Mouse (Mus musculus) ZHBTc4 (cell line): ENCODE measurements around the gene Ptprm.

Source experiments
- DNase-seq: peaks from one replicate; pipeline ENCODE4 v3.0.0-alpha.2; 2011; ENCODE audit warnings: low read depth, low spot score

Gene Ptprm

DNA sequence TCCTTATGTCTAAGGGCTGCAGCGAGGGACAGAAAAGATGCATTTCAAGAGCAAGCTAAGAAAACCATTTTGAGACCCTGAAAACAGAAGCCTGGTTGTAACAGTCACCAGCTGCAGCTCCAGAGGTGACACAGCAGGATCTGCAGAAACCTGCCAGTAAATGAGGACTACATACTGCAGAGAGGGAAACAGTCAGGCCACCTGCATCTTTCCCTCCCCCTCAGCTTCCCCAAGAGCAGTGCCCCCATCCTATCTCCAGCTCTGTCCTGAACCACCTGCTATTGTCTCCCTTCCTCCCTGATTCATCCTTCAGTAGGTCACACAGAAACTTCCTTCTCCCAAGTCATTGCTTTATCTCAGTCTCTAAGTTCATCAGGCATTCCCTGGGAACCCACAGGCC lies 274.7 kb downstream of the Ptprm start:
- DNase-seq: no peak

GRCm38 (mm10) chr17:67073580-67073979 lies 280.7 kb downstream of the Ptprm start:
- no peak for DNase-seq

GRCm38 (mm10) chr17:67073139-67073538 lies 281.1 kb downstream of the Ptprm start:
- no peak for DNase-seq

DNA sequence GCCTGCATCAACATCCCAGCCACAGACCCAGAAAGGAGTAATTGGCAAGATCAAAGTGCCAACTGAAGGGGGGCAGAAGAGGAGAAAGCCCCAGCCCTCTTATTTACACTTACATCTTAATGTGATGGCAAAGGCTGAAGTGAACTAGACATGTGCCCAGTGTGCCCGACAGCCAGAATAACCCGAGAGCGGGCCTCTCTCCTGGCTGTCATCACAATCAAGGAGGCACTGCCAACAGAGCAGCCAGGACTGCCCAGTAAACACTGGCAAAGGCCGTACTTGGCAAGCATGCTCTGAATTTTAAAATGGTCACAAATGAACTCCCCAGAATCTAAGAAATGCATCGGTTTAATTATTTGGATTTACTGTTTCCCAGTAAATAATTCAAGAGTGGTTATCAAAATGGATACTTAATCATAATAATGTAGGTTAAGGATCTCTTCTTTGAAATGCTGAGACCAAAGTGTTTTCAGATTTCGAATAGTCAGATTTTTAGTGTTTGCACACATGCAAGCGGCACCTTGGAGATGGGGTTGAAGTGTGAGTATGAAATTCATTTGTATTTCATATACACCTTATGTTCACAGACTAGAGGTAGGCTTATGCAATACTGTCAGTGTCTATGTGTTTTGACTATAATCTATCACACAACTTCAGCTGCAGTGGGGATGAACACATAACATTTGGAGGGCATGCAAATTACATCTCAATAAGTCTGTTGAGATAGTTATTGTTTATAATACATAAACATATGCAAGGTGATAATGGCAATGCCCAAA lies 282.8 kb downstream of the Ptprm start:
- no peak for DNase-seq

- no peak for DNase-seq
Measured at GRCm38 (mm10) chr17:67063611-67064010, 290.6 kb downstream of the Ptprm start.

DNA sequence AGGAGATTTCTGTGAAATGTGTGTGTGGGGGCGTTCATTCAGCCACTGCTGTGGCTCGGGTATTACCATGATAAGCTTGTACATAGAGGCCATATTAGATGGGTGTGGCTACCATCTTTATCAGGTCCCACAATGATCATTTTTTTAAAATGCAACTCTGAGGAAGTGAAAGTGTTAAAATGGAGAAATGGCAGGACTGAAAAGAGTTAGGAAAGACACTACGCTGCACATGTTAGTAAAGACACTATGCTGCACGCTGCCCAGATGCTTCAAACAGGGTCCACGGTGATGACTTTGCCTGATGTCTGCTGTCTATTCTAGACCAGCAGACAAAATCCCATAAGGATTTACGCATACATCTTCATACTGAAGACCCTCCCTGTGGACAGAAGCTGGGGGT lies 298.6 kb downstream of the Ptprm start:
- DNase-seq: no peak

GRCm38 (mm10) chr17:67054202-67054601 lies 300.1 kb downstream of the Ptprm start:
- no peak for DNase-seq

- DNase-seq: no peak
Measured at GRCm38 (mm10) chr17:67052624-67053314, 301.5 kb downstream of the Ptprm start.

DNA sequence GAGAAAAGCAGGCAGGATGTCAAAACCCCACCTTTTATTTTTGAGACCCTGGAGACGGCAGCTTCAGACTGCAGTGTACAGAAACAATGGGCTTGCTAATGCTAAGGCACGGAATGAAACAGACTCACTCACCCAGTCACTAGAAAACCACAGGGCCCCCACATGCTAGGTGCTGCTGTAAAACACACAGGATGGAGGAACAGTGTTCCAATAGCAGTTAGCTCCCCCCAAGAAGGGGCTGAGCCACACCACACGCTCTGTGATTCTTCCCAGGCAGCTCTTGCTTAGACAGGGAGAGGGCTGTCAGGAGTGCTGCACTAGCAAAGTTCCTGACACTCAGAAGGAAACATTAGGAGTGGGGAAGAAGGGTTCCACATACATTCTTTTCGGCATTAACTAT lies 306.6 kb downstream of the Ptprm start:
- DNase-seq: no peak

DNA sequence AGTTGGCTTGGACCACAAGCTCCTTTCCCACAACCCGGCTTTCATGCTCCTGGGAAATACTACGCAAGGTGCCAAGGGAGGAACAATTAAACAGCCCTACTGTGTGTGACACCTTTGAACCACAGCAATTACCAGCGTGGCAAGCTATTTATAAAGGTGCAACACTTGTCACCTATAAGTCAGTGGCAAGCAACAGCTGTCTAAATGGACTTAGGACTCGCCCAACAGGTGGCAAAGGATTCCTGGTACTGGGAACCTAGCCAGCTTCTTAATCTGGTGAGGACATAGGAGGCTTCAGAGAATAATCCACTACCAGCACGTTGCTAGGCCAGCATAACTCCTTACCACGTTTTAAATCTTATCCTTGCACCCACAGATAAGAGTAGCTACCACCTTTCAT lies 315.7 kb downstream of the Ptprm start:
- DNase-seq: no peak

DNA sequence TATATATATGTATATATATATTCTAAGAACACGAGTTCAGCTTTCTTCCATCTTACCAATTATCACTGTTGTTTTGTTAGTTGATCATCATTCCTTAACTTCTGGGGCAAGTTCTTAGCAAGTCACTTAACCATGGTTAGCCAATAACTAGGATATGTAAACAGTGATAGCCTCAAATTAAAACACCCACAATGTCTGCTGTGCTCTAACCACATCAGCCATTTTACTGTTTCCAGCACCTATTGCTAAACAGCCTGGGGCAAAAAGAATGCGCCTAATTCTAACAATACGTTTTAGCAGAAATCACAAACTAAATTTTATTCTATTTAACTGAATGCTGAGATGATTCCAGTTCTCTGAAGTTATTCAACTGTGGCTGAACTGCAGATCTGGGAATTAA lies 320.7 kb downstream of the Ptprm start:
- DNase-seq: no peak

DNA sequence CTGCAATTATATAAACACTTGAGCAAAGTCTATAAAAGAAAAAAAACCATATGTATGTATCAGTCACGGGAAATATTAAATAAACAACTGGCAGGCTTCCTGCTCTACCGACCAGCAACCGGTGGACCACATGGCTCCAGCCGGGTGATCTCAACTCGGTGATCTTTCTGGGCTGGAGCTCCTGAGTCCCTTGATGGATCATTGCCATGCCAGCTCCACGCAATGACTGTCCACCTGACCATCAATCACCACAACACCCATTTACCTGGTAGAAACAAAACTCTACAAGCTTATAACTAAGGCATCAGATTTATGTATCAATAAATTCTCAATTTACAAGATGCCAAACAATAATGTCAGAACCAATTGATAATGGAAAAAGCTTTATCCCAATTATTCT lies 322.2 kb downstream of the Ptprm start:
- DNase-seq: no peak

GRCm38 (mm10) chr17:67031341-67031740 lies 322.9 kb downstream of the Ptprm start:
- peak; percentile 21 for DNase-seq

GRCm38 (mm10) chr17:67027274-67027673 lies 327.0 kb downstream of the Ptprm start:
- no peak for DNase-seq

DNA sequence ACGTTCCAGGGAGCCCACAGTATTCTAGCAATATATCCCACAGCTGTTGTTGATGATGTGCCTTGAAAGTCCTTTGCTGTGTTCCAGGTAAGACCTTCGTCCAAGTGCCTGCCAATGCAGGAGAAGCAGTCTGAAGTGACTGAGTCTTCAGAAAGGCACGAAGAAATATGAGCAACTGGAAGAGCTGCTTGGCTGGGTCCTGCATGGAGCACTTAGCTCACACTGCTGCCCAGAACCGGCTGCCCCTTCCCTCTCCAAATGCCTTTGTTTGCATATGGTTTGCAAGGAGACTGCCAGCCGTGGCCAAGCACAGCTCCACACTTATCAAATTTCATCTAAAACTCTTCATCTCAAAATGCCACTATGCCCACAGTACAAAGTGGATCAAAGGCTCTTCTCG lies 337.8 kb downstream of the Ptprm start:
- no peak for DNase-seq

GRCm38 (mm10) chr17:67013217-67013616 lies 341.0 kb downstream of the Ptprm start:
- no peak for DNase-seq

- DNase-seq: no peak
Measured at GRCm38 (mm10) chr17:67011836-67012583, 342.2 kb downstream of the Ptprm start.

DNA sequence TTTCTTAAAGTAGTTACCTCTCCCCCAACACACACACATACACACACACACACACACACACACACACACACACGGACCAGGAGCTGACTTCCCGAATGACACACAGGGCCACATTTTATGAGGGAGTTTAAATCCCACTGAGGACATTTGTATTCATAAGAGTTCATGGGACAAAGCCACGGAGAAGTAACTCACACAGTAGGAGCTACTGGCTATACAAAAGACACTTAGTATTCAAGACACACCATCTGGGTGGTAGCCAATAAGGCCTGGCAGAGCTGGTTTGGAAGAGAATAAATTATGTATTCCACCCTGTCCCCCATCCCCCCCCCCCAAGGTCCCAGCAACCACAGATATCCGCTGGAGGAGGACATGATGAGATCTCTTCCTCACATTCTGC lies 344.1 kb downstream of the Ptprm start:
- DNase-seq: no peak

GRCm38 (mm10) chr17:67008137-67008536 lies 346.1 kb downstream of the Ptprm start:
- no peak for DNase-seq

DNA sequence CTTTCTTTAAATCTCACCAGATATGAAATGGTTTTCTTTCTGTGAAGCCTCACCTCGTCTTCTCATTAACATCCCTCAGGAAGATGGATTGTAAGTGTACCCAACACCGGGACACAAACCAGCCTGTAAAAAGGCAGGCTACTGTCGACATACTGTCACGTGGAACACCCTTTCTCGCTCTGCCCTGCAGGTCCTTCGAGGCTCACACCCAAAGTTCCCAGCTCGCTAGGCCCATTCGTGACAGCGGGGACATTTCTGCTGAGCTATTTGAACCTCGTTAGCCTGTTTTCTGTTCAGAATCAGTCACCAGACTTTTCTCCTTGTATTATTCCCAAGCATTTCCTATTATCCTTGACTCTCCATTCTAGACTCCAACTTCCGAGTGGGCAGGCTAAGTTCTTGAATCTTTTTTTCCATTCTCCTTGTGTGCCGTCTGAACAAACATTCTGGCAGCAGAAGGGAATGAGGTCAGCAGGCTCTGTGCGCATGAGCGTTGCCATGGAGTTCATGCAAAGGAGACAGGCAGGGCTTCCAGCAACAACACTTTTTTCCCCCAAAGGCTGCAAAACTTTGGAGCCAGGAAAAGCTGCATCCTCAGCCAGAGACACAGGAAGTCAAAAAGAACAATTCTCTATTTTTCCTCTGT lies 347.4 kb downstream of the Ptprm start:
- no peak for DNase-seq

DNA sequence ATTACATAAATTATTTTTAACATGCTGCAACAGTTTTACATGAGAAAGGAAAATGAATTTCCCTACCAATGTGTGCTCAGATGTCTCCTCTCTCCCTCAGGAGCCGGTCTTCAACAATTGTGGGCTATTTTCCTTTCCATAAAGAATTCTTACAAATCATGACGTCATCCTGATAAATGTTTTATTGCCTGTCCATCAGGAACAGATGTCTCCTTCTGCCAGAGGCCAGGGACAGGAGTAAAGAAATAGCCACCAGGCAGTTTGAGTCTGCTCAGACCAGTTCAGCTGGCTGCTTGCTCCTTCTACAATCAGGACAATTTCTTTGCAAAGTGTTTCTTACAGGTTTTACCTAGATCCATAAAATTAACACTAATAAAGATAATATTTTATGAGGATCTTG lies 357.4 kb downstream of the Ptprm start:
- no peak for DNase-seq

DNA sequence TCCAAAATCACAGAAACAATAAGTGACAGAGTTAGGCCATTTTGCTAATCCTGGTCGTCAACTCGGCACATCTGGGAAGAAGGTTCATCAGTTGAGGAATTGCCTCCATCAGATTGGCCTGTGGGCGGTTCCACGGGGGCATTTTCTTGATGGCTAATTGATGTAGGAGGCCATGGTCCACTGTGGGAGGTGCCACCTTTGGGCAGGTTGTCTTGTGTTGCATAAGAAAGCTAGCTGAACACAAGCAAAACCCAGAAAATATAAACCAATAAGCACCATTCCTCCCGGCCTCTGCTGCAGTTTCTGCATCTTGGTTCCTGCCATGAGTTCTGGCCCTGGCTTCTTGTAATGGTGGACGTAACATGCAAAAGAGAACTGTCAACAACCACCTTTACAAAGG lies 358.2 kb downstream of the Ptprm start:
- no peak for DNase-seq
